Mouse (Mus musculus): Measurements from ENCODE around the gene Fmo5.

- TF ChIP-seq HCFC1 (IDR thresholded peaks at IDR 0.05; ENCODE audit: borderline replicate concordance, insufficient read depth, low read length), result no peak
- no peak for TF ChIP-seq ZC3H11A (IDR thresholded peaks at IDR 0.05; ENCODE audit: borderline replicate concordance, low read depth, low read length)
These were observed 68.3 kb downstream of the Fmo5 start for GRCm38 (mm10) chr3:97696866-97697265.

All from ES-E14 (cell line).